Mouse (Mus musculus) neutrophil, adult 59 days (primary cell): Measurements from ENCODE around the gene Mtmr4. TPM values are rescaled to one million over a fixed set of nuclear protein-coding genes. Genes with fewer than 3 reads are reported as not detected.

ENCODE experiments used
- total RNA-seq, 2 experiments: library from RNA; stranded (reverse); gene quantifications; 1 replicate in 1 of 2; 2 replicates in 1 of 2; pipeline ENCODE4 v1.2.4; 2023

Gene Mtmr4
- total RNA-seq = 10 to 100 TPM; 20.9 to 22.4 TPM

DNA sequence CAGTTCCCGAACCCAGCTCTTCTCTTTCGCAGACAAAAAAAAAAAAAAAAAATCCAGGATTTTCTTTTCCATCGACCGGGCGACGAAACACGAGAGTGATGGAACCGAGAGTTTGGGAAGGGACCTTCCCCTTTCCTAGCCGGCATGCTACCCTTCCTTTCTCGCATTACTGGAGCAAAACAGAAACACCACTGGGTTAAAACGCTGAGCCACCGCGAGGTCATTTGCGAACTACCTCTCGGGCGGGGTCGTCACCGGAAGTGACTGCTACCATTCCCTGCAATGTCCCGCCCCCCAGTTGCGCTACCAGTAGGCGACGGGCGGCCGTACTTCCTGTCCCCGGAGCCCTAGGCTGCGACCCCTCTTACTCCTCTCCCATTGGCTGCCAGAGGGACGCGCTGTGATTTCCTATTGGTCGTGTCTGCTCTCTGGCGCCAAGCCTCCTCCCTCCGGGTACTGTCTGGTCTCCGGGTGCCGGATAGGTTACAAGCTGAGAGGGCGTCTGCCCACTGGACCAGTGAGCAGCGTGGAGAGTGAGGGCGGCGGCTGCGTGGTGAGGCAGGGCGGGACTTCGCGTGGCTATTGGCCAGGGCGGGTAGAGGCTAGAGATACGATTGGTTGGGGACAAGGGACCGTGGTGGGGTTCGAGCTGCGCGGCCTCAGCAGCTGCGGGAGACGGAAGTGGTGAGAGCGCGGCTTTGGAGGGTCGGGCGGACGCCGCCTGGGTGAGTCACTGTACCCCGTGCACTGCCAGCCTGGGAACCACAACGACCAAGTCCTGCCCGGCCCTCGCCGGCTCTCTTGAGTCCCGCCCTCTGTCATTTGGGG is at the start of gene Mtmr4:
Gene Mtmr4, plus strand, starts transcription at position 637 of the 828 bp plus-strand sequence.

DNA sequence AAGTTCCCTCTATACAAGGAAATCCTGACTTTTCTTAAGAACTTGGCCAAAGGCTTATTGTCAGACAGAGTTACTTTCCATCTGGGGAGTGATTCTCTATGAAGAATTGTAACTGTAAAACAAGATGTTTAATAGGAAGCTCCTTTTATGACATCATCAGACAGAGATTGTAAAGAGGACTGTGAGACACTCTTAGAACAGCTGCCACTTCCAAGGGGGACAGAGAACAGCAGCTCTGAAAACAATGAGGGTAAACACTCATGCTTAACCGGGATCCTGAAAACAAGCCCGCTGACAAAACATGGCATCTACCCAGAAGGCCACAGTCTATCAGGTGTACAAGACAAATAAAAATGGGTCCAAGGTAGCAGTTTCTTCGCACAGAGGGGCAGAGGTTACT is 25.5 kb upstream of the Mtmr4 start, which contains the start of gene Gm11492:
Gene Gm11492, plus strand, starts transcription at position 153 of the 400 bp plus-strand sequence.

DNA sequence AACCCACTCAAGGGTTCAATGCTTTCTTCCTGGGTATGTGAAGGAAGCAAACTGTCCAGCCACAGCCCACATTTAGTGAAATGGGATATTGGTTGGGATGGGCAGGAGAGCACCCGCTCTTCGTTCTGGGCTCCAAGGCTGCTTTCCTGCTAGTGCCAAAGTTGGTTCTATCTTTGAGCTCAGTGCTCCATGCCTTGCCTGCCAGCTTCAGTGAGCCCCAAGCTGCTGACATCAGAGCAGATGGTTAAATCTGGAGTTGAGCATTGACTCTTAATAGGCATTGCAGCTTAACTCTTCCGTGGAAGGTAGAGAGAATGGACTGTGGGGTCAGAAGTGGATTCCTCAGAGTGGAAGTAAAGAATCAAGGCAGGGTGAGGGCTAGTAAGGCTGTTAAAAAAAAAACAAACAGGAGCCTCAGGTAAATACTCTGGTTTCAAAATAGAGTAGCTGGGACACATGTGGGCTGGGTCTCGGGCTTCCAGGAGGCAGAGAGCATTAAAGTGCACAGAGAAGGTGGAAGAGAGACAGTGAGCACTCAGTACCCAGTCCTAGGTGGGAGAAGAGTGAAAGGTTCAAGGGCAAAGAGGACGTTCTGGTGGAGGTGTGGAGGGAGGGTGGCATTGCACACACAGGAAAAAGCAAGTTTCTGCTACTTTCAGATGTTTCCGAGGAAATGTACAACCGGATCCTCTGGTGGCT is 23.6 kb upstream of the Mtmr4 start, which contains the start of gene Sept4:
Gene Sept4, plus strand, starts transcription at position 649 of the 699 bp plus-strand sequence.

GRCm38 (mm10) chr11:87616790-87617474 is 25.0 kb downstream of the Mtmr4 start, which contains the start of gene Hsf5:
Gene Hsf5 (plus strand): TSS chr11:87617164.

DNA sequence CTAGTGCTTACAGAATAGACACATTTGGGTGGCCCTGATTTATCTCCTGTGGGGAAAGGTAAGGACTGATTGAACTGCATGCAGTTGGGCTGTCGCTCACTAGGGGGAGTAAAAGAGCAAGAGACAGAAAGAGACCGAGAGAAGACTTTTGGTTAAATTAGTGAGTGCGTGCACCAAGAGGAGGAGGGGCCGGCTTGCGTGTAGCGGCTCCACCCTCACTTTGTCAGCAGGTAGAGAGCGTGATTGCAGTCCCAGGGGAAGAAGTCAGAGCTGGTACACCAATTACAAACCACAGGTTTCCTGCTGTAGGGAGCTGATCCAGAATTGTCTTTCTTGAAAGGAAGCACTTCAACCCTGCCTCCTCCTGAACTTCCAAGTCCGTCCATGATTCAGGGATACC is 70.4 kb downstream of the Mtmr4 start, which contains the start of gene Rnf43:
Gene Rnf43, plus strand, starts transcription at position 316 of the 400 bp plus-strand sequence.

Other genes starting within 250 kb of the Mtmr4 start
- 1 to 10 TPM; 1.1 to 2.2 TPM for gene Ppm1e, start 233.1 kb upstream of the Mtmr4 start, total RNA-seq
- 1 to 10 TPM; 3.2 to 3.9 TPM for gene Rad51c, start 187.2 kb upstream of the Mtmr4 start, total RNA-seq
- gene Tex14, start 187.1 kb upstream of the Mtmr4 start, total RNA-seq = under 1 TPM; 0.38 to 0.82 TPM
- gene Gm11492, start 25.5 kb upstream of the Mtmr4 start, total RNA-seq = not detected
- 1 to 10 TPM in 1 of 2 experiments, not detected in 1; 1.5 TPM for gene Sept4, start 23.3 kb upstream of the Mtmr4 start, total RNA-seq
- under 1 TPM; 0.11 to 0.13 TPM for gene Hsf5, start 25.0 kb downstream of the Mtmr4 start, total RNA-seq
- 1 to 10 TPM; 1.3 to 2.6 TPM for gene Rnf43, start 70.6 kb downstream of the Mtmr4 start, total RNA-seq
- gene Supt4a, start 145.4 kb downstream of the Mtmr4 start, total RNA-seq = 100 to 1,000 TPM; 119 to 146 TPM
- 10 to 100 TPM; 18.7 to 21.5 TPM for gene Tspoap1, start 168.4 kb downstream of the Mtmr4 start, total RNA-seq
- 100 to 1,000 TPM; 798 to 870 TPM for gene Mpo, start 201.4 kb downstream of the Mtmr4 start, total RNA-seq
- gene Lpo, start 236.1 kb downstream of the Mtmr4 start, total RNA-seq = not detected